Mouse (Mus musculus) lung, embryonic 14.5 days (tissue): ENCODE results near the gene Tmcc3. TPM values are rescaled to one million over a fixed set of nuclear protein-coding genes. Genes with fewer than 3 reads are reported as not detected.

Experiments used
- ATAC-seq: fragments of 200-750 bp; cut with Nextera tagmentation; 2 replicates; pipeline ENCODE4 v1.8.0; 2017; ENCODE audit warnings: mild to moderate bottlenecking, moderate TSS enrichment, moderate library complexity; ENCODE audit not compliant: insufficient read depth
- DNase-seq: peaks from one replicate; pipeline ENCODE4 v3.0.0-alpha.2; 2015
- H3K27ac ChIP-seq: fragments of 300-500 bp; sonication (generic); 2 replicates; pipeline ENCODE4 v1.5.1; 2014; ENCODE audit warnings: low read depth, mild to moderate bottlenecking, moderate library complexity
- H3K27me3 ChIP-seq: fragments of 300-500 bp; sonication (generic); 2 replicates; pipeline ENCODE4 v1.6.1; 2014; ENCODE audit warnings: low read length, control low read depth; ENCODE audit not compliant: insufficient read depth
- H3K36me3 ChIP-seq: fragments of 300-500 bp; sonication (generic); 2 replicates; pipeline ENCODE4 v1.6.1; 2014; ENCODE audit warnings: control low read depth; ENCODE audit not compliant: insufficient read depth
- H3K4me1 ChIP-seq: fragments of 300-500 bp; sonication (generic); 2 replicates; pipeline ENCODE4 v1.6.1; 2014; ENCODE audit warnings: antibody characterized with exemption, control low read depth; ENCODE audit not compliant: insufficient read depth
- H3K4me2 ChIP-seq: fragments of 300-500 bp; sonication (generic); 2 replicates; pipeline ENCODE4 v1.6.1; 2014; ENCODE audit warnings: mild to moderate bottlenecking
- H3K4me3 ChIP-seq: fragments of 300-500 bp; sonication (generic); 2 replicates; pipeline ENCODE4 v1.5.1; 2014; ENCODE audit warnings: low read depth, low read length
- H3K9ac ChIP-seq: fragments of 300-500 bp; sonication (generic); 2 replicates; pipeline ENCODE4 v1.6.1; 2014
- H3K9me3 ChIP-seq: fragments of 300-500 bp; sonication (generic); 2 replicates; pipeline ENCODE4 v1.6.1; 2016; ENCODE audit warnings: low read depth, low read length, control low read depth
- CTCF ChIP-seq: IDR thresholded peaks from 2 replicates; pipeline ENCODE4 v1.5.1; 2016; ENCODE audit warnings: antibody characterized with exemption, low read depth
- WGBS: fragments of 180-500 bp; shearing (Covaris S2); extraction: QIAGEN DNeasy Blood & Tissue Kit; methylation state at CpG from one replicate; pipeline ENCODE4 v1.1.7; 2014; 5-methylcytosine and 5-hydroxymethylcytosine counted together
- polyA plus RNA-seq: library from polyadenylated mRNA; unstranded; fragments of >200 nt; fragmentation: Nextera tagmentation; extraction: Ambion mirVana; gene quantifications from 2 replicates; pipeline ENCODE4 v1.2.1, GENCODE M21; 2014

Gene Tmcc3
- polyA plus RNA-seq, 1 experiment from 2014 or later: 5.3 TPM

GRCm38 (mm10) chr10:94352172-94352876 is 40.6 kb downstream of the Tmcc3 start:
- Histone ChIP-seq H3K4me3 (no peak overlapping the region), H3K27me3 (no peaks in the 10 kb centered on the region), H3K4me1 (peaks cover 4% of the 10 kb centered on the region; the same call in 1 of the 2 replicates), H3K9me3 (no peaks in the 10 kb centered on the region), H3K4me2 (no peak overlapping the region), H3K36me3 (no peaks in the 10 kb centered on the region), H3K9ac (no peak overlapping the region), H3K27ac (no peak overlapping the region)
- WGBS: 89% methylated on average over 7 of the region's 7 CpGs
- TF ChIP-seq CTCF: no peak
- DNase-seq (no peak), ATAC-seq (no peak)

GRCm38 (mm10) chr10:94352877-94353853 is 41.4 kb downstream of the Tmcc3 start:
- 50% methylated on average over 9 of the region's 9 CpGs for WGBS
- H3K27me3 ChIP-seq: no peaks in the 10 kb centered on the region
- H3K9me3 ChIP-seq: no peaks in the 10 kb centered on the region
- H3K9ac ChIP-seq: no peak overlapping the region
- ATAC-seq: no peak
- H3K27ac ChIP-seq: no peak overlapping the region
- no peaks in the 10 kb centered on the region for H3K36me3 ChIP-seq
- no peak for DNase-seq
- H3K4me1 ChIP-seq: peaks cover 4% of the 10 kb centered on the region; the same call in 1 of the 2 replicates
- no peak overlapping the region for H3K4me2 ChIP-seq
- no peak overlapping the region for H3K4me3 ChIP-seq
- TF ChIP-seq CTCF: no peak

GRCm38 (mm10) chr10:94354005-94354404 is 42.3 kb downstream of the Tmcc3 start:
- DNase-seq (no peak), ATAC-seq (no peak)
- WGBS: 39% methylated on average over 4 of the region's 4 CpGs
- H3K4me3 ChIP-seq: no peak overlapping the region
- no peak for TF ChIP-seq CTCF
- no peaks in the 10 kb centered on the region for H3K9me3 ChIP-seq
- H3K27ac ChIP-seq: no peak overlapping the region
- H3K27me3 ChIP-seq: no peaks in the 10 kb centered on the region
- peaks cover 4% of the 10 kb centered on the region; the same call in 1 of the 2 replicates for H3K4me1 ChIP-seq
- no peak overlapping the region for H3K4me2 ChIP-seq
- H3K9ac ChIP-seq: no peak overlapping the region
- H3K36me3 ChIP-seq: no peaks in the 10 kb centered on the region

GRCm38 (mm10) chr10:94354427-94354826 is 42.7 kb downstream of the Tmcc3 start:
- peaks cover 4% of the 10 kb centered on the region; the same call in 1 of the 2 replicates for H3K4me1 ChIP-seq
- H3K4me3 ChIP-seq: no peak overlapping the region
- no peak overlapping the region for H3K4me2 ChIP-seq
- DNase-seq (no peak), ATAC-seq (no peak)
- no peaks in the 10 kb centered on the region for H3K9me3 ChIP-seq
- 75% methylated on average over 3 of the region's 3 CpGs for WGBS
- H3K9ac ChIP-seq: no peak overlapping the region
- H3K36me3 ChIP-seq: no peaks in the 10 kb centered on the region
- no peaks in the 10 kb centered on the region for H3K27me3 ChIP-seq
- TF ChIP-seq CTCF: no peak
- no peak overlapping the region for H3K27ac ChIP-seq

- DNase-seq (no peak), ATAC-seq (no peak)
- Histone ChIP-seq H3K4me2 (no peak overlapping the region), H3K4me1 (no peaks in the 10 kb centered on the region), H3K9ac (no peak overlapping the region), H3K27ac (no peak overlapping the region), H3K4me3 (no peak overlapping the region), H3K36me3 (no peaks in the 10 kb centered on the region), H3K9me3 (no peaks in the 10 kb centered on the region), H3K27me3 (no peaks in the 10 kb centered on the region)
- WGBS: 76% methylated on average over 13 of the region's 13 CpGs
- TF ChIP-seq CTCF: no peak
Observed at GRCm38 (mm10) chr10:94356504-94357169, 44.9 kb downstream of the Tmcc3 start.

GRCm38 (mm10) chr10:94360664-94361063 is 48.9 kb downstream of the Tmcc3 start:
- no peaks in the 10 kb centered on the region for H3K4me1 ChIP-seq
- no peak overlapping the region for H3K27ac ChIP-seq
- no peak for DNase-seq
- 57% methylated on average over 1 of the region's 1 CpGs for WGBS
- no peaks in the 10 kb centered on the region for H3K9me3 ChIP-seq
- no peak for ATAC-seq
- no peaks in the 10 kb centered on the region for H3K27me3 ChIP-seq
- H3K4me2 ChIP-seq: no peak overlapping the region
- H3K9ac ChIP-seq: no peak overlapping the region
- TF ChIP-seq CTCF: no peak
- no peak overlapping the region for H3K4me3 ChIP-seq
- H3K36me3 ChIP-seq: no peaks in the 10 kb centered on the region
